Mouse (Mus musculus) thymus, postnatal 0 days (tissue): Measurements from ENCODE around the gene Tead4. TPM values are rescaled to one million over a fixed set of nuclear protein-coding genes. Genes with fewer than 3 reads are reported as not detected.
"Not testable (repeated sequence)": the region's sequence is repeated elsewhere in the genome, so short reads cannot be mapped to it uniquely, and the experiment has no call there.

Experiments used
- DNase-seq: peaks from one replicate; pipeline ENCODE4 v3.0.0-alpha.2; 2015; ENCODE audit warnings: low spot score
- polyA plus RNA-seq: library from polyadenylated mRNA; unstranded; fragments of >200 nt; fragmentation: Nextera tagmentation; extraction: Ambion mirVana; gene quantifications from 2 replicates; pipeline ENCODE4 v1.2.1, GENCODE M21; 2015

The Tead4 gene
- polyA plus RNA-seq = 0.19 and 0.36 TPM in 2 replicates

GRCm38 (mm10) chr6:128300134-128301001 lies at the start of gene Tead4:
Gene Tead4 (minus strand): TSS chr6:128300823.
- DNase-seq = no peak

- DNase-seq = peak; percentile 9
Measured at GRCm38 (mm10) chr6:128349711-128350110, 49.1 kb upstream of the Tead4 start.

GRCm38 (mm10) chr6:128346782-128347181 lies 46.2 kb upstream of the Tead4 start:
- DNase-seq = no peak

- DNase-seq = no peak
Measured at GRCm38 (mm10) chr6:128345623-128346022, 45.0 kb upstream of the Tead4 start.

GRCm38 (mm10) chr6:128341956-128342723 lies 41.5 kb upstream of the Tead4 start:
- no peak for DNase-seq

GRCm38 (mm10) chr6:128338876-128339275 lies 38.3 kb upstream of the Tead4 start:
- DNase-seq = no peak

- no peak for DNase-seq
Measured at GRCm38 (mm10) chr6:128337467-128337866, 36.8 kb upstream of the Tead4 start.

GRCm38 (mm10) chr6:128334397-128335124 lies 33.9 kb upstream of the Tead4 start:
- peak; percentile 70 for DNase-seq

GRCm38 (mm10) chr6:128318317-128318716 lies 17.7 kb upstream of the Tead4 start:
- peak; percentile 73 for DNase-seq

GRCm38 (mm10) chr6:128315597-128315996 lies 15.0 kb upstream of the Tead4 start:
- no peak for DNase-seq

GRCm38 (mm10) chr6:128314796-128315195 lies 14.2 kb upstream of the Tead4 start:
- no peak for DNase-seq

GRCm38 (mm10) chr6:128308311-128308710 lies 7.7 kb upstream of the Tead4 start:
- DNase-seq = peak; percentile 69

GRCm38 (mm10) chr6:128304801-128305200 lies 4.2 kb upstream of the Tead4 start:
- no peak for DNase-seq

- DNase-seq = not testable (repeated sequence)
Measured at GRCm38 (mm10) chr6:128302640-128303039, 2.0 kb upstream of the Tead4 start.

GRCm38 (mm10) chr6:128301891-128302290 lies 1.3 kb upstream of the Tead4 start:
- DNase-seq = no peak

GRCm38 (mm10) chr6:128301458-128301857 lies 835 bp upstream of the Tead4 start:
- DNase-seq = no peak

GRCm38 (mm10) chr6:128299292-128300133 lies 1.1 kb downstream of the Tead4 start:
- DNase-seq = no peak

- DNase-seq = no peak
Measured at GRCm38 (mm10) chr6:128298246-128298645, 2.4 kb downstream of the Tead4 start.

- DNase-seq = no peak
Measured at GRCm38 (mm10) chr6:128296750-128297393, 3.8 kb downstream of the Tead4 start.
